Mouse (Mus musculus) liver, embryonic 14.5 days (tissue): Measurements from ENCODE around the gene Gnb2.

Source experiments
- CTCF ChIP-seq: IDR thresholded peaks from 2 replicates; pipeline ENCODE4 v1.5.1; 2016; ENCODE audit warnings: antibody characterized with exemption, low read depth, control low read depth
- EP300 ChIP-seq: IDR thresholded peaks from 2 replicates; pipeline ENCODE4 v1.6.1; 2016; ENCODE audit warnings: antibody characterized with exemption, low read depth

GRCm38 (mm10) chr5:137485851-137486155, 47.5 kb downstream of the Gnb2 start:
- no peak for TF ChIP-seq EP300
- no peak for TF ChIP-seq CTCF
